Mouse (Mus musculus): Measurements from ENCODE around the gene Dhx9. TPM values are rescaled to one million over a fixed set of nuclear protein-coding genes. Genes with fewer than 3 reads are reported as not detected.
"Not testable (repeated sequence)": the region's sequence is repeated elsewhere in the genome, so short reads cannot be mapped to it uniquely, and the experiment has no call there.

Gene Dhx9
- polyA plus RNA-seq, 1 experiment from 2014 or later, result 46.3 TPM

GRCm38 (mm10) chr1:153414114-153414723 lies 73.2 kb downstream of the Dhx9 start:
- WGBS, result 88% methylated on average over 24 of the region's 24 CpGs
- ATAC-seq (ENCODE audit: insufficient number of reproducible peaks, insufficient read depth, low FRiP score, low TSS enrichment), result not testable (repeated sequence)

DNA sequence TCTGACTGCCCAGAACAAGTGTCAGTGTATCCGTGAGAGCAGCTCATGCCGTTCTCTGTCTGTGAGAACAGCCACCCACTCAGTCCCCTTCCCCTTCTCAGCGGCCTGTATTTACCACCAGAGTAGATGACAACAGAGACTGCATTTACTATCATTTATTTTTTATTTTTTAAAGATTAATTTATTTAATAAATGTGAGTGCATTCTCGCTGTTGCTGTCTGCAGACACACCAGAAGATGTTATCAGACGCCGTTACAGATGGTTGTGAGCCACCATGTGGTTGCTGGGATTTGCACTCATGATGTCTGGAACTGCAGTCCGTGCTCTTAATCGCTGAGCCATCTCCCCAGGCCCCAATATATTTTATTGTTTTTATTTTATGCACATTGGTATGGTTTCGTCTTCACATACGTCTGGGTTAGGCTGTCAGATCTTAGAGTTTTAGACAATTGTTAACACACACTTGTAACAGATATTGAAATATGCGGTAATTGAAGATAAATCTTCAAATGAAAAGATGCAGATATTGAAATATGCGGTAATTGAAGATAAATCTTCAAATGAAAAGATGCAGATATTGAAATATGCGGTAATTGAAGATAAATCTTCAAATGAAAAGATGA lies 74.0 kb downstream of the Dhx9 start:
- not testable (repeated sequence) for H3K4me1 ChIP-seq; H3K9me3 ChIP-seq; H3K9ac ChIP-seq; H3K36me3 ChIP-seq; H3K27me3 ChIP-seq; H3K27ac ChIP-seq; ATAC-seq (ENCODE audit: insufficient number of reproducible peaks, insufficient read depth, low FRiP score, low TSS enrichment); H3K4me3 ChIP-seq; H3K4me2 ChIP-seq (replicated peaks)
- 86% methylated on average over 13 of the region's 13 CpGs for WGBS

More at GRCm38 (mm10) chr1:153414114-153414723, 73.2 kb downstream of the Dhx9 start:
- not testable (repeated sequence) for H3K4me3 ChIP-seq; H3K4me1 ChIP-seq; H3K9me3 ChIP-seq; H3K9ac ChIP-seq; H3K27me3 ChIP-seq; H3K27ac ChIP-seq; H3K36me3 ChIP-seq; H3K4me2 ChIP-seq (replicated peaks)

DNA sequence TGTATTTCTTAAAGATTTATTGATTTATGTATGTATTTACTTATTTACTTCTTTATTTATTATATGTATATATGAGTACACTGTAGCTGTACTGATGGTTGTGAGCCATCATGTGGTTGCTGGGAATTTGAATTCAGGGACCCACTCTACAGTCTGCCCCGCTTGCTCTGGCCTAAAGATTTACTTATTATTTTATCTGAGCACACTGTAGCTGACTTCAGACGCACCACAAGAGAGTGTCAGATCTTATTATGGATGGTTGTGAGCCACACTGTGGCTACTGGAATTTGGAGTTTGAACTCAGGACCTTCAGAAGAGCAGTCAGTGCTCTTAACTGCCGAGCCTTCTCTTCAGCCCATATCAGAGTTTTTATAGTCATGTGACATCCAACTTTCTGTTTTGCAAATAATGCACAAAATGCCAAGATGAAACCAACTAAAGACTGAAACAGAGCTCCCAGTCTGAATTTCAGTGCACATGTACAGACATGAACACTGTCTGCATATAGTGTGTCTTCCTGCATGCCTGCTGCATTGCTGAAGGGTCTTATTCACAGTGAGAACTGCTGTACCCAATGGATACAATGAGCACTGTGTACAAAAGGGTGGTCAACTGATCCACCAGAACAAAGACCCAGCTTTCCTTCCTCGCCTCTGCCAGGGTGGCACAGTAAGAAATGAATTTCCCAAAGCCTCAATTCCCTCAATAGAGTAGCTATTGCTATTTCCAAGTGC lies 74.6 kb downstream of the Dhx9 start:
- not testable (repeated sequence) for ATAC-seq (ENCODE audit: insufficient number of reproducible peaks, insufficient read depth, low FRiP score, low TSS enrichment); H3K27me3 ChIP-seq; H3K36me3 ChIP-seq; H3K4me1 ChIP-seq; H3K9ac ChIP-seq; H3K4me2 ChIP-seq (replicated peaks); H3K4me3 ChIP-seq; H3K9me3 ChIP-seq; H3K27ac ChIP-seq
- WGBS, result 59% methylated on average over 3 of the region's 4 CpGs

- no peak for ATAC-seq (ENCODE audit: insufficient number of reproducible peaks, insufficient read depth, low FRiP score, low TSS enrichment)
- H3K4me1 ChIP-seq, result no peaks in the 10 kb centered on the region
- H3K27ac ChIP-seq, result no peak overlapping the region
- no peaks in the 10 kb centered on the region for H3K27me3 ChIP-seq
- no peak overlapping the region for H3K4me2 ChIP-seq (replicated peaks)
- 82% methylated on average over 6 of the region's 6 CpGs for WGBS
- no peak overlapping the region for H3K4me3 ChIP-seq
- no peaks in the 10 kb centered on the region for H3K9me3 ChIP-seq
- no peak overlapping the region for H3K9ac ChIP-seq
- no peaks in the 10 kb centered on the region for H3K36me3 ChIP-seq
Measured at GRCm38 (mm10) chr1:153411723-153412122, 75.7 kb downstream of the Dhx9 start.

DNA sequence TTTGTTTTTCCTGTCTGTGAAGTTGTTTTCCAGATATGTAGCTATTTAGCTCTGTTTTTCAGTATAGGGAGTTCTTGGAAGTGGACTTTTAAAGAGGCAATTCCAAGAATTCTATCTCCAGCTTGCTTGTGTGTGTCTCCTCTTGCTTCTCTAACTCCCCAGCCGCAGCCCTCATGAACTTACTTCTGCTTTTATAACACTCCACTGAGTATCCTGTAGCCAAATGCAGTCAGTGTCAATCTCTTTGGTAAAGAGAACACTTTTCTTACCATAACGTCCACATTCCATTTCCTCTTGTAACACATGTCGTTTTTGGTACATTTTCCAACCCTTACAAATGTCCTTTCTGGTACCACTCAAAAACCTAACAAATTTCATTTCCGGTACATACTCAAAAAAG lies 76.5 kb downstream of the Dhx9 start:
- not testable (repeated sequence) for H3K9ac ChIP-seq; H3K9me3 ChIP-seq; H3K4me3 ChIP-seq; H3K4me1 ChIP-seq; H3K27ac ChIP-seq; H3K4me2 ChIP-seq (replicated peaks); ATAC-seq (ENCODE audit: insufficient number of reproducible peaks, insufficient read depth, low FRiP score, low TSS enrichment); H3K36me3 ChIP-seq; H3K27me3 ChIP-seq
- 96% methylated on average over 1 of the region's 4 CpGs for WGBS

DNA sequence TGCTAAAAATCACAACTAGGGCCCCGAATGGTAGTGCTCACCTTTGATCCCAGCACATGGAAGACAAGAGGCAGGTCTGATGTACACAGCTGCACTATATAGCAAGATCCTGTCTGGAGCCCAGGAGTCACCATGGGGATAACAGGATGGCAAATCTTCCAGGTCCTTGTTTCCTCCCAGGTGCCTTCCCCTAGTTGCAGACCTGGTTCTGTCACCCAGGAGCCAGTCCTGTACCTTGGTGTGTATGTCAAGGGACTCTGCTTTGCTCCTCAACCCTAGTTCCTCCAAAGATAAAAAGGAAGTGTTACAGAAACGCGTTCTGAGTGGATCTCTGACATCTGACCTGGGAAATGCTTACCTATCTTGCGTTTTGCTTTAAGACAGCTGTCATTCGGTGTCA lies 79.2 kb downstream of the Dhx9 start:
- 80% methylated on average over 5 of the region's 5 CpGs for WGBS
- H3K9ac ChIP-seq; H3K9me3 ChIP-seq; H3K4me1 ChIP-seq; H3K36me3 ChIP-seq; H3K4me3 ChIP-seq; H3K27ac ChIP-seq; H3K27me3 ChIP-seq; H3K4me2 ChIP-seq (replicated peaks); ATAC-seq (ENCODE audit: insufficient number of reproducible peaks, insufficient read depth, low FRiP score, low TSS enrichment): not testable (repeated sequence)

GRCm38 (mm10) chr1:153407641-153408040 lies 79.8 kb downstream of the Dhx9 start:
- H3K27me3 ChIP-seq; H3K27ac ChIP-seq; H3K4me2 ChIP-seq (replicated peaks); H3K9me3 ChIP-seq; H3K4me1 ChIP-seq; H3K9ac ChIP-seq; H3K4me3 ChIP-seq; H3K36me3 ChIP-seq; ATAC-seq (ENCODE audit: insufficient number of reproducible peaks, insufficient read depth, low FRiP score, low TSS enrichment): not testable (repeated sequence)
- 87% methylated on average over 11 of the region's 11 CpGs for WGBS

Other genes starting within 250 kb of the Dhx9 start
- 39.7 and 42.6 TPM in 2 replicates for gene Lamc1, start 154.9 kb downstream of the Dhx9 start, polyA plus RNA-seq (2016; fragmentation: Nextera tagmentation; extraction: Ambion mirVana)
- gene Shcbp1l, start 62.5 kb downstream of the Dhx9 start, polyA plus RNA-seq (2016; fragmentation: Nextera tagmentation; extraction: Ambion mirVana), result 0.29 and 0.32 TPM in 2 replicates
- 7.9 and 9.4 TPM in 2 replicates for gene Npl, start 62.4 kb upstream of the Dhx9 start, polyA plus RNA-seq (2016; fragmentation: Nextera tagmentation; extraction: Ambion mirVana)
- 2.3 and 2.9 TPM in 2 replicates for gene Rgs8, start 165.4 kb upstream of the Dhx9 start, polyA plus RNA-seq (2016; fragmentation: Nextera tagmentation; extraction: Ambion mirVana)

Measured in embryonic facial prominence, embryonic 12.5 days (tissue).